ENCODE assay signal across 20 mouse cellular contexts in genomic region chr16:26039320-26039719, GRCm38 (mm10).
"Had no signal": no experiment of that assay in that cellular context is flagged by ENCODE, and none has a peak within 500 bp of the region (broad histone marks: within the 10 kb centered on the region; RNA-seq: fewer than 3 reads in every experiment).

No protein-coding gene starts in this region.

- H3K27me3 ChIP-seq: limb, embryonic 12.5 days; midbrain, embryonic 13.5 days; neural tube, embryonic 13.5 days; stomach, embryonic 15.5 days had no signal

- H3K9ac ChIP-seq: limb, embryonic 12.5 days; liver, embryonic 14.5 days; liver, postnatal 0 days; lung, embryonic 14.5 days; midbrain, embryonic 13.5 days; neural tube, embryonic 13.5 days; stomach, embryonic 15.5 days had no signal

- H3K36me3 ChIP-seq: limb, embryonic 12.5 days; midbrain, embryonic 10.5 days; midbrain, embryonic 13.5 days; neural tube, embryonic 13.5 days; stomach, embryonic 15.5 days had no signal

- H3K4me3 ChIP-seq: limb, embryonic 12.5 days; midbrain, embryonic 10.5 days; midbrain, embryonic 13.5 days; myocyte; neural tube, embryonic 13.5 days; stomach, embryonic 15.5 days had no signal

- H3K9me3 ChIP-seq: limb, embryonic 12.5 days; midbrain, embryonic 10.5 days; midbrain, embryonic 13.5 days; neural tube, embryonic 13.5 days; stomach, embryonic 15.5 days had no signal

- H3K27ac ChIP-seq: limb, embryonic 12.5 days; liver, embryonic 14.5 days; macrophage; midbrain, embryonic 10.5 days; midbrain, embryonic 13.5 days; neural tube, embryonic 13.5 days; stomach, embryonic 15.5 days had no signal

- DNase-seq: kidney, adult 18-20 months; kidney, adult 9 months; kidney, postnatal 14 days; kidney, postnatal 4 days; liver, postnatal 0 days; lung, embryonic 14.5 days; retina, postnatal 1 day; right cerebral cortex, postnatal 25 days; spleen, adult 18-20 months; thymus, postnatal 36 days had no signal

- ATAC-seq: liver, postnatal 0 days; lung, postnatal 0 days; midbrain, embryonic 13.5 days; midbrain, embryonic 16.5 days had no signal

- H3K4me1 ChIP-seq: midbrain, embryonic 13.5 days had no signal

- H3K4me2 ChIP-seq: limb, embryonic 12.5 days; lung, embryonic 14.5 days; midbrain, embryonic 13.5 days; neural tube, embryonic 13.5 days; stomach, embryonic 15.5 days had no signal
